Mouse (Mus musculus): Measurements from ENCODE around the gene Lrrc36. TPM values are rescaled to one million over a fixed set of nuclear protein-coding genes. Genes with fewer than 3 reads are reported as not detected.

Lrrc36 gene
- not detected for polyA plus RNA-seq (2017; shearing (Covaris generic))

DNA sequence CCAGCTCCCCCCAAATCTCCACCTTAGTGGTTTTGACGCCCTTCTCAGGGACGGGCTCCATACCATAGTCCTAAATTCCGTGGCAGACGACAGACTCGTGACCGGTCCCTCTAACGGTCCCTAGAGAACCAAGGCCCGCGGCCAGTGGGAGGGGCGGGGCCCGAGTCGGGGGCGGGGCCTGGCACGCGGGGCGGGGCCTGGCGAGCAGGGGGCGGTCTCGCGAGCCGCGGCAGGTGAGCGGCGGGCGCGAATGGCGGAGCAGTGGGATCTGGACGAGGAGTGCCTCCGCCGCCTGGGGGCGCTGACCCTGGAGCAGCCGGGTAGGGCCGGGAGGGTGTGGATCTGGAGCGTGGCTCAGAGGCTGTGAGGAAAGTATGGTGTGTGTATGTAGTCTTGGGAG is at the start of gene Lrrc36, which contains the start of gene Kctd19:
Gene Lrrc36, plus strand, starts transcription at position 181 of the 400 bp plus-strand sequence.
Gene Kctd19, minus strand, starts transcription at position 112 of the 400 bp plus-strand sequence.

DNA sequence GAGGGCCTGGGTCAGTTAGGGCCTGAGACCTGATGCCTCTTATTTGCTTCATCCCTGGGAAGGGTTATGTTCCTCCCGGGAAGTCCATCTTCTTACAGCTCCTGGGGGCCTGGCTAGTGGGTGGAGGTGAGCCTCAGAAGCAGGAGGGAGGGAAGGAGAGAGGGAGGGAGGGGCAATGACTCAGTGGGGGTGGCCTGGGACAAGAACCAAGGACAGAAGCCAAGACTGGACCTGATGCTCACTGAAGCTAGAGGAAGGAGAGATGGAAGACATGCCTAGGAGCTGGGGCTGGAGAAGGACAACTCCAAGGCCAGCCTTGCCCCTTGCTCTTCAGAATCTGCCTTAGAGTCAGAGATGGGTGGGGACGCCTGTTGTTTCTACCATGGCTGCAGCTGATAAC is 40.3 kb upstream of the Lrrc36 start, which contains the start of gene Plekhg4:
Gene Plekhg4, plus strand, starts transcription at position 243 of the 400 bp plus-strand sequence.

GRCm38 (mm10) chr8:105471314-105472015 is 58.1 kb downstream of the Lrrc36 start, which contains the start of gene Tppp3:
Tppp3 (minus strand) TSS chr8:105471526.

DNA sequence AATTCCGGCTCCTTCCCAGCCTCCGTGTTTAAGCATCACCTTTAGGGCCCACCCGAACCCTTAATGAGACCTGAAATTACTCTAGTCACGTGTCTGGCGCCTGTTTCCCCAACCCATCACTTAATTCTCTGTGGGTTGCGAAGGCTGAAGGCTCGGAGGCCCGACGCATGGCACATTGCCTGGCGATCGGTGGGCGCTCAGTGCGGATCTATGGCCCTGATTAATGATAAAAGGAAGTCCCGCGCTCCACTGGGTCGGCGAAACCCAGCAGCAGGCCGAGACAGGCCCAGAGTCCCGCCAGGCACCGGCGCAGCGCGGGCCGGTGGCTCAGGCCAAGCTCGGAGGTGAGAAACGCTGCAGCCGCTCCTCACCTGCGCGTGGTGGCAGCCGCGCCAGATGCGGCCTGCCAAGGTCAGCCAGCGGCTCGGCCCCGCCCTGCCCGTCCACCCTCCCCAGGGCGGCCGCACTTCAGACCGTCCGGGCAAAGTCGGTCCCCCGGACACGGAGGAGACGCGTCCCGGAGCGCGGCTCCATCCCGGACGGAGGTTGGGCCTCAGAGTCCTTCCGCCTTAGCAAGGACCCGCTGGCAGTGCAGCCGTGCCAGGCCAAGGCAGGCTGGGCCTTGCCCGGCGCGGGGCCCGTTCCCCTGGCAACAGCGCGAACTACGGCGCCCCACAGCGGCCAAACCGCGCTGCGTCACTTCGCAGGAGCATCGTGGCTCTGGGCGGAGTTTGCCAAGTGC is 83.2 kb downstream of the Lrrc36 start, which contains the start of gene Zdhhc1:
Gene Zdhhc1, minus strand, starts transcription at position 464 of the 742 bp plus-strand sequence.

Other genes with a start within 250 kb of the Lrrc36 start
- gene Cbfb, start 242.9 kb upstream of the Lrrc36 start, polyA plus RNA-seq (2017; shearing (Covaris generic)): 22.2 TPM
- 24.4 TPM for gene D230025D16Rik, start 188.4 kb upstream of the Lrrc36 start, polyA plus RNA-seq (2017; shearing (Covaris generic))
- gene B3gnt9, start 158.4 kb upstream of the Lrrc36 start, polyA plus RNA-seq (2017; shearing (Covaris generic)): 0.68 TPM
- gene Tradd, start 149.0 kb upstream of the Lrrc36 start, polyA plus RNA-seq (2017; shearing (Covaris generic)): 27.8 TPM
- gene Fbxl8, start 148.9 kb upstream of the Lrrc36 start, polyA plus RNA-seq (2017; shearing (Covaris generic)): 15.2 TPM
- 0.62 TPM for gene Hsf4, start 143.8 kb upstream of the Lrrc36 start, polyA plus RNA-seq (2017; shearing (Covaris generic))
- not detected for gene Nol3, start 137.4 kb upstream of the Lrrc36 start, polyA plus RNA-seq (2017; shearing (Covaris generic))
- gene 4931428F04Rik, start 123.7 kb upstream of the Lrrc36 start, polyA plus RNA-seq (2017; shearing (Covaris generic)): 2.4 TPM
- gene Exoc3l, start 117.5 kb upstream of the Lrrc36 start, polyA plus RNA-seq (2017; shearing (Covaris generic)): 0.76 TPM
- 54.4 TPM for gene E2f4, start 115.9 kb upstream of the Lrrc36 start, polyA plus RNA-seq (2017; shearing (Covaris generic))
- 10.5 TPM for gene Elmo3, start 108.0 kb upstream of the Lrrc36 start, polyA plus RNA-seq (2017; shearing (Covaris generic))
- 5.8 TPM for gene Lrrc29, start 87.3 kb upstream of the Lrrc36 start, polyA plus RNA-seq (2017; shearing (Covaris generic))
- gene Tmem208, start 87.2 kb upstream of the Lrrc36 start, polyA plus RNA-seq (2017; shearing (Covaris generic)): 158 TPM
- 1.5 TPM for gene Fhod1, start 65.6 kb upstream of the Lrrc36 start, polyA plus RNA-seq (2017; shearing (Covaris generic))
- 0.45 TPM for gene Slc9a5, start 64.7 kb upstream of the Lrrc36 start, polyA plus RNA-seq (2017; shearing (Covaris generic))
- 0.17 TPM for gene Plekhg4, start 40.3 kb upstream of the Lrrc36 start, polyA plus RNA-seq (2017; shearing (Covaris generic))
- not detected for gene Kctd19, start 69 bp upstream of the Lrrc36 start, polyA plus RNA-seq (2017; shearing (Covaris generic))
- not detected for gene Tppp3, start 58.0 kb downstream of the Lrrc36 start, polyA plus RNA-seq (2017; shearing (Covaris generic))
- gene Zdhhc1, start 83.3 kb downstream of the Lrrc36 start, polyA plus RNA-seq (2017; shearing (Covaris generic)): 2.3 TPM
- gene Hsd11b2, start 105.2 kb downstream of the Lrrc36 start, polyA plus RNA-seq (2017; shearing (Covaris generic)): not detected
- 55.5 TPM for gene Atp6v0d1, start 152.5 kb downstream of the Lrrc36 start, polyA plus RNA-seq (2017; shearing (Covaris generic))
- 11.5 TPM for gene Ripor1, start 191.7 kb downstream of the Lrrc36 start, polyA plus RNA-seq (2017; shearing (Covaris generic))
- 33.9 TPM for gene Ctcf, start 223.0 kb downstream of the Lrrc36 start, polyA plus RNA-seq (2017; shearing (Covaris generic))
- 0.72 TPM for gene Agrp, start 223.8 kb downstream of the Lrrc36 start, polyA plus RNA-seq (2017; shearing (Covaris generic))